Mouse (Mus musculus): ENCODE results near the gene Hdac5. TPM values are rescaled to one million over a fixed set of nuclear protein-coding genes. Genes with fewer than 3 reads are reported as not detected.

Hdac5 gene
- total RNA-seq, 2 experiments from 2014 or later = 79.1 to 115 TPM

DNA sequence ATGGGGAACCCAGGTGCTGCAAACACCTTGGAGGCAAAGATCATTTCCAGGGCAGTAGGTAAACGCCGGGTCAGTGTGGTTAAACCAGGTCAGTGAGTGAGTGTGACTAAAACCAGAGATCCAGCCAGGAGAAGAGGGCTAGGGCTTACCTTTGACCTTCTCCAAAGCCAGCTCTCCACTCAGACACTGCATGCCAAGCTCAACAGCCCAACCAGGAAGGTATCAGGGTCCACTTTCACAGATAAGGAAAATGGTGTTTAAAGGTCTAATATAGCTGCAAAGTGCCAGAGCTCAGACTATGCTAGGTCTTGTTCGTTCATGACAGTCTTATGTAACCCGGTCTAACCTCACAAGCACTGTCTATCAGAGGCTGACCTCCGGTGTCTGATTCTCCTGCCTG, 11.3 kb upstream of the Hdac5 start:
- no peak for DNase-seq (ENCODE audit: low spot score in 2 of 2)

DNA sequence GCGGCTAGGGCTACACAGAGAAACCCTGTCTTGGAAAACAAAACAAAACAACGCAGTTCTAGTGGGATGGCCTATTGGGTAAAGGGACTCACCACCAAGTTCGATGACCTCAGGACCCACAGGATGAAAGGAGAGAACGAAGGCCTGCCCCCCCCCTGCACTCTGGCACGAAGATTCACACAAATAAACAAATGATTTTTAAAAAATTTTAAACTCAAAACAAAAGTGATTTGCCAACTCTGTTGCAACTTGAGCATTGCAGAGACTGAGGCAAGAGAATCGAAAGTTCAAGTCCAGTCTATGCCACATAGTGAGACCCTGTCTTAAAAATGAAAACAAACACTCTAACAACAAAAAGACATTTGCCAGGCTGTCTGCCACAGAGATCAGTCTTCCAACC, 10.7 kb upstream of the Hdac5 start:
- no peak for DNase-seq (ENCODE audit: low spot score in 2 of 2)

DNA sequence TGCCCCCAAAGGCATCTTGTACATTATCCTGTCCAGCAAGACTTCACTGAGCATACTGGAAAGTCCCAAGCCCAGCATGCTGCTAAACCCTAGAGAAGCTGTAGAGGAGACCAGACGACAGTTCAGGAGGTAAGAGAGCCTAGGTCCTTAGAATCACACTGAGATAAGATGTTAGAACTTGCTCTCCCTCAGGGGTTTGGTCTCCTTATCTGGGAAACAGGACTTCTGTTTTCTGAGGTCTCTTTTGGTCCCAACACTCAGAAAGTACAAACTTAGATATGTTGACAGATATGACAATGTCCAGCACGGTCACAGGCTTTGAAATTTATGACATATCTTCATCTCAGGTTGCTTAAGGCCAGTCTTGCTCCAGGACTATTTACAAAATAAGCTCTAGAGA, 6.1 kb upstream of the Hdac5 start:
- no peak for DNase-seq (ENCODE audit: low spot score in 2 of 2)

DNA sequence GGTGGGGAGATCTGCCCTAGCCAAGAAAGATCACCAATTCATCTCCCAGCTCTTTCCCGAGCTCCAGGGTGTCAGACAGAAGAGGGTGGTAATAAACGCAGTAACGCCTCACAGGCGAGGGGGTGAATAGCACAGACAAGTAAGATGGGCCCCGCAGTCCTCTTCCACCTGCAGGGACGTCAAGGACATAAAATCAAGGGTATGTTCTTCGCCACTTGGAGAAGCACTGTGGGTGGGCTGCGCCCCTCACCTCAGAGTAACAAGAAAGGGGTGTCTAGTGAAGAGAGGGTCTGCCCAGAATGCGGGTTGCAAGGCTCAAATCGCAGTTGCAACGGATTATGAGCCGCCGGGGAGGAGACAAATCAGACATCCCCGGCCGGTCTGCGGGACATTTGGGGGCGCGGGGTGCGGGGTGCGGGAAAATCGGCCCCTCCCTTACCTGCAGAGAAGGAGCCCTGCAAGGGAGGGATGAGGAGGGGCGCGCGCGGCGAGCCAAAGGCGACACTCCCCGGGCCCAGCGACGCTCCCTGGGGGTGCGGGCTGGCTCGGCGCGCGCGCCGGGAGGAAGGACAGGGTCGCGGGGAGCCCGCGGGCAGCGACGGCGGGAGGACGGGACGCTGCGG, 524 bp downstream of the Hdac5 start:
- DNase-seq (ENCODE audit: low spot score in 2 of 2) = no peak

DNA sequence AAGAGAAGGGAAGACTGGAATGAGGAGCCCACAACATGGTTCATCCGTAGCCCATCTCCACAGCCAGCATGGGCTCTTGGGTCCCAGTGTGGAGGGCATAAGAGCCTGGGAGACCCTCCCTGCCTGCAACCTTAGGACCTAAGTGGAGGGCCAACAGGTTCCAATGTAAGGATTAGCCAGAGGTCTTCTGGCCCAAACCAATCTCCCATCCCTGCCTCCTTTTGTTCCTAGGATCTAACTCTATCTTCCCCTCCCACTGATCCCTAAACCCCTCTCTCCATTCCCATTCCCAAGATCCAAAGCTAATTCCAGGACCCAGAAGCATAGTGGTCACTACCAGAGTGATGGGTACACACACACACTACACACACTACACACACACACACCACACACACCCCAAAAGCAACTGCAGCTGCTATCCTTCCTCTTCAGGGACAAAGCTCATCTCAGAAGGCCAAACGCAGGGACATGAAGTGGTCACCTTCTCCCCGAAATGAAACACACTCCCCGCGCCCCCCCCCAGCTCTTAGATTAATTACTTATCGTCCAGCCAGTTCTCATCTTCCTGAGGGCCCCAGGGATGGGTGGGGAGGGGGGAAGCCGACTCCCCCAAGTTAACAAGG, 1.2 kb downstream of the Hdac5 start:
- no peak for DNase-seq (ENCODE audit: low spot score in 2 of 2)

DNA sequence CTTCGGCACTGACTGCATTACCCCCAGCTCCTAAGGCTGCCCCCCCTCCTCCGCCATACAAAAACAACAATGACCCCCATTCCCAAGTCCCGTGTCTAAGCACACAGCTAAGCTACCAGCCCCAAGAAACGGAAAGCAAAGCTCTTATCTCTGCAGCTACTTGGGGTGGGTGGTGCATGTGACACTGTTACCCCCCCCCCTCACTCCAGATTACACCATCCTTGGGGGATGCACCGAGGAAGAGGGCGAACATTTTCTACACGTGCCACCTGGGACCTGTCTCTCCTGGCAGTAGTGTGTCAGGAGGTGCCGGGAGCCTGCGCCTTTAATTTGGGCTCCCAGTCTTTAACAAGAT, 1.8 kb downstream of the Hdac5 start:
- DNase-seq (ENCODE audit: low spot score in 2 of 2) = no peak

DNA sequence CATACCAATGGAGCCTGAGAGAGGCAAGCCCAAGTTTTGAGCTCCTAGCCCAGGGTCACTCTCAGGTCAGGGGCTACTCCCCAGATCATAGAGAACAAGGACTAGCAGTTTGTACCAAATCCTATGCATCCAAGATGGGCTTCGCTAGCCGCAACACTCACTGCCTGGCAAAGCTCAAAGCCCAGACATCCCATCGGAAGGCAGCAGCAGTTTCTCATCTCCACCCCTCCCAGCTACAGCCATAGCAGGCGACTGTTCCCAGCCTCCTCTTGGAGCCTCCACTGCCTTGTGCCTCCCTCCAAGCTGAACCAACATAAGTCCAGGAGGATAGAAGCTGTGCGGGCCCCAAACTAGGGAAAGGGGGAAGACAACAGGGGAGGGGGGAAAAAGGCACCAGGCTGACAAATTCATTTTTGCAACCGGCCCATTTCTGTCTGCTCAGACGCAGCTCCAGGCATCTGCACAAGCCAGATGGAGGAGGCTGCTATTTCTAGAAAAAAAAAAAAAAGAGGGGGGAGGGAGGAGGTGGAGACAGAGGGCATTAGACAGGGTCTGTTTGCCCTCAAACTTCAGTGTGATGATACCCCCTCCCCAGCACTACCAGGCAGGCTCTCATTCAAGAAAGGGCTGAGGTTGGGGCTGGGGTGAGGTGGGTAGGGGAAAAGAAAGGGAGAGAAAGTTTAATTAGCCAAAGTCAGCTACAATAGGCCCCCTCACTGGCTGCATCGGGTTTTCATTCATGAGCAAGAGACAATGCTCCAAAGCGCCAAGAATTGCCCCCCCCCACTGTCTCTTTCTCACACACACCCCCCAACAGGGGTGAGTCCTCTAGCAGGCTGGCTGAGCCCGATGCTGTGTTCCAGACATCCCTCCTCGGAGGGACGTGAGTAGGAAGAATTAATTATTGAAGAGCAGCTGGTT, 2.4 kb downstream of the Hdac5 start:
- DNase-seq (ENCODE audit: low spot score in 2 of 2) = no peak

DNA sequence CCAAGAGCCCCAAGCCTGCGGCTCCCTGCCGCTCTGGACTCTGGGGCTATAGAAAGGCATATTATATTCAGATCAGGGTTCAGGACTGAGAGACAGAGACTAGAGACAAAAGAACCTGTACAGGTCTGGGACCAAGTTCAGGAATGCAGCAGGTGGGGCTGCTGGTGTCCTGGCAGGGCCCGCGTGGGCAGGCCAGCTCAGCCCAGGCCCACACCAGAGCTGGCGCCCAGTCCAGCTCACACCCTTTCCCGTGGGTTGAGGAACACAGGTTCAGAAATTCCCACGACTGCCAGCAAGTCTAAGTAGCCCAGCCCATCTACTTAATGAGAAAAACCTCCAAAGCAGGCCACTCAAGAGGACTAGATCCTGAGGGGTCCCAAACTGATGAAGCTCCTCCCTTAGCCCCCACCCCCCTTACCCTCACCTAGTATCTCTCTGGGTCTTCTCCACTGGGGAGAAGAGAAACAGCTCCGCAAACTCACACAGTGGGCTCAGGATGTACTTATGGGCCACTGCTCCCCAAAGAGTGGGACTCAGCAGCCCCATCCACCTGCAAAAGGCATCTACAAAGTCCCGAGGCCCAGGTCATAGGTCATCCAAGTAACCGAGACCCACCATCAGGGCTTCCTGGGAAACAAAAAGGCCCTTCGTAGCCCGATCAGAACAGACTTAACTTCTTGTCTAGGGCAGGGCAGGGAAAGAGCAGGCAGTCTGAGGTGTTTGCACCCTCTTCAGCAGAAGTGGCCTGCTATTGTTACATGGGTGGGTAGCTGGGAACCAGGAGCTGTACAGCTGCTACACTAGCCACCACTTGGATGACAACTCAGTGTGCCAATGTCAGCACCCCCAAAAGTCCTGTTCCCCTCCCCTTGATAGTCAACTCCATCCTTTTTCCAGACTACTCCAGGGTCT, 3.6 kb downstream of the Hdac5 start:
- DNase-seq (ENCODE audit: low spot score in 2 of 2) = no peak

DNA sequence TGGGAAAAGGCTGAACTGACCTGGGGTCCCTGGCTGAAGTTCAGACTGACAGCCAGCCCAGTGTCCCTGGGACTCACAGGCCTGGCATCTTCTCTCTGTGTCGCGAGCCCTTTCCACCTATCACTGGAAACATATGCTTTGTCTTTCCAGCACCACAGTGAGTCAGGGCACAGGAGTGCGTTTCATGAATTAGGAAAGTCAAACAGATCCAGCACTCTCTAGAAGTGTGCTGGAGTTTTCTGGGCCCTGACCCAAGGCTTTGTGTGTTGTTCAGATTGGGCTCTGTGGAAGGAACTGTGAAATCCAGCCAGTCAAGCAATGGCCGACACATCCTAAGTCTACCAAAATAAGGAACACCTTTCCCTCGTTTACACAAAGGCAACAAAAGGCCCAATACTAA, 4.7 kb downstream of the Hdac5 start:
- DNase-seq (ENCODE audit: low spot score in 2 of 2) = no peak

DNA sequence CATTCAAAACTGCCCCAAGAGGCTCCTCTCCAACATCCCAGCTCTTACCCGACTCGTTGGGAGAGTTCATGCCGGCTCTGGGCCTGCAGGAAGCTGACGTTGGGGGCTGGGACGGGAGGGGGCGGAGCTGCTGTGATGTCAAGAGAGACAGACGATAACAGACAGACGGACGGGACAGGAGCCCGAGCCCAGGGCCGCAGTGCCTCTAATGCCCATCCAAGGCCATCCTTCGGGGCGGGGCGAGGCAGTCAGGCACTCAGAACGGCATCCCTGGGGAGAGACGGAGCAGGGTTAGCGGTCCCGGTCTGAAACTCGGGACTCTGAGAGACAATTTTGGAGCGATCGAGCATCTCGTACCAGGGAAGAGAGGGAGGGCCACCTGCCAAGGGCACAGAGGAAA, 5.3 kb downstream of the Hdac5 start:
- peak; percentile 55 to 56 for DNase-seq (ENCODE audit: low spot score in 2 of 2)

DNA sequence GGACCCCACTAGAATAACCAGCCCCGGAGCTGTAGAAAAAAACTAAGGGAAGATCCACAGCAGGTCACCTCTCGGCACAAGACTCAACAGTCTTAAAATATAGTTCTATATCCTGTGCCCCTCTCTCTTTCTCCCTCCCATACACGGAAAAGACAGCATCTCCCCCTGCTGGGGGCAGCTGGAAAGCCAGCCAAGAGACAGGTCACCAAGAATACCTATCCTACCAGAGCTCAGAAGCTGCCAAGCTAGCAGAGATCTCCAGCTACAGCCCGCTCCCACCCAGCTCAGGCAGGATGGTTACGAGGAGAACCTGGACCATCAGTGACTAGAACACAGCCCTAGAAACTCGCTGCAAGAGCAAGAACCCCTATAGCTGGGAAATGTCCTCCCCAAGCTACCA, 6.8 kb downstream of the Hdac5 start:
- DNase-seq (ENCODE audit: low spot score in 2 of 2) = no peak

DNA sequence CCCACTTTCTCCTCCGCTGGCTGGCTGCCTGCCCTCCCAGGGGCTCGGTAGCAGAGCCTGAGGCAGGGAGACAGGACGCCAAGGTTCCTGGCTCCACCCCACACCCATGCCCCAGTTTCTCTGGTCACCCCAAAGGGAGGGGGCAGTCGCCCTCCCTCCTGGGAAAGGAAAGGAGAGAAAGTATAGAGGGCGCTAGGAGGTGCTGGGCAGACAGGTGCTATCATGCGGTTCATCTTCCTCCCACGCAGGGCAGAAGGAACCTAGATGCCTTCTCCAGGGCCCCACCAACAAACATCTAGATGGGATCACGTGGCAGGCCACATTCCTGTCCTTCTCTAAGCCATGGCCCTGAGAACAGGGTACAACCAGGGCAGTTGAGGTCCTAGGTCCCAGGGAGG, 8.0 kb downstream of the Hdac5 start:
- DNase-seq (ENCODE audit: low spot score in 2 of 2) = no peak

DNA sequence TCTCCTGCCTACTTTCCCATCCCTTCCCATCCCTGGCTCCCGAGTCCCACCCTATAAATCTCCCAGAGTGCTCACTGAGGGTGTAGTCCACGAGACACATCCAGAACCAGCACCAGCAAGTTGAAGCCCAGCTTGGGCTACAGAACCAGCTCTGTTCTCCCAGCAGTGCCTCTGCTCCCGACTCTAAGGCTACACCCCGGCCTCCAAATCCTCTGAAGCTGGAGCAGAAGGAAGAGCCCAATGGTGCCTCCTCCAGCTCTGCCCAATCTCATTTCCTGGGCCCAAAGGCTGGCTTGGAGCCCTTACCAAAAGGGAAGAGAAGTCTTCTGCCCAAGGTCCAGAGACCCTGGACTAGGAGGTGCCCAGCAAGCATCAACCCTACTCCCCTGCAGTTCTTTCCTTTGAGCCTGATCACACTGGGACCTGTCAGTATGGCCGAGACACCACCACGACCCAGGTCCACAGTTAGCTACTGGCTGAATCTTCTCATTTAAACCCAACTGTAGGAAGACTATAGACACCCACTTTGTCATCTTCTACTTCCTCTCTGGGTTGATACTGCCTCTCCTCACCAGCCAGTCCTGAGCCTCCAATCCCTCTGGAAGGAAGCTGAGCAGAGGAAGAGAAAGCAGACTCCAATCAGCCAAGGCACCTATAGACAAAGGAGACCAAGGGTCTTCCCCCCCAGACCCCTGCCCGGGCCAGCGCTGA, 8.6 kb downstream of the Hdac5 start:
- DNase-seq (ENCODE audit: low spot score in 2 of 2) = no peak

DNA sequence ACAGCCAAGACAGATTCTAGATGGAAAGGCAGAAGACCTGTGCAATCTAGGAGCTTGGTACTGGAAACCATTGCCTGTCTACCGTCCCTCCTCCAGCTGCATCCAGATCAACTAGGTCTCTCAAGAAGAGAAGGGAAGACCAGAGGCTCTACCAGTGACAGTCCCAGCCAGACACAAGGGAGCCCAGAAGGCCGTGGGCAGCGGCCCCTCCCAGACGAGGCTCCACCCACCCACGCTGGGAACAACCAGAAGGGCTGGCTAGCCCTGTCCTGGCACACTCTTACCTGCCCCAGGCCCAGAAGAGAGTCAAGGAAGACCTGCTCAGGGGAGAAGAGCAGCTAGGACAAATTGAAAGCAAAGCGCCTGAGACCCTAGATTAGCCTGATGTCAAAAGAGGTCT, 9.5 kb downstream of the Hdac5 start:
- peak in 1 of 2 experiments; percentile 30 for DNase-seq (ENCODE audit: low spot score in 2 of 2)

DNA sequence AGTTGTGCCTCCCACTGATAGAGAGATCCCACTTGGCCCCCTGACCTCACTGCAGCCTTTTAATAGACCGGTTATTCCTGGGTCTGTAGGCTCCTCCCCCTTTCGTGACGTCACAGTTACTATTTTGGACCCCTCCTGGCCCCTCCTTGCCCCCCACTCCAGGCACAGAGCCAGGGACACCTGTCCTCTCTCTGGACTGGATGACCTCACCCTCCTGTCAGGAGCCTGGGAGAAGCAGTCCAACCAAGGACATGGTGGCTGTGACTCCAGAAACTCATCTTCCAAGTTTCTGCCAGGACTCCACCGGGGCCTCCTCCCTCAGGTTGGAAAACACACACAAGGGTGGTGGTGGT, 10.0 kb downstream of the Hdac5 start:
- DNase-seq (ENCODE audit: low spot score in 2 of 2) = peak; percentile 41 to 51

DNA sequence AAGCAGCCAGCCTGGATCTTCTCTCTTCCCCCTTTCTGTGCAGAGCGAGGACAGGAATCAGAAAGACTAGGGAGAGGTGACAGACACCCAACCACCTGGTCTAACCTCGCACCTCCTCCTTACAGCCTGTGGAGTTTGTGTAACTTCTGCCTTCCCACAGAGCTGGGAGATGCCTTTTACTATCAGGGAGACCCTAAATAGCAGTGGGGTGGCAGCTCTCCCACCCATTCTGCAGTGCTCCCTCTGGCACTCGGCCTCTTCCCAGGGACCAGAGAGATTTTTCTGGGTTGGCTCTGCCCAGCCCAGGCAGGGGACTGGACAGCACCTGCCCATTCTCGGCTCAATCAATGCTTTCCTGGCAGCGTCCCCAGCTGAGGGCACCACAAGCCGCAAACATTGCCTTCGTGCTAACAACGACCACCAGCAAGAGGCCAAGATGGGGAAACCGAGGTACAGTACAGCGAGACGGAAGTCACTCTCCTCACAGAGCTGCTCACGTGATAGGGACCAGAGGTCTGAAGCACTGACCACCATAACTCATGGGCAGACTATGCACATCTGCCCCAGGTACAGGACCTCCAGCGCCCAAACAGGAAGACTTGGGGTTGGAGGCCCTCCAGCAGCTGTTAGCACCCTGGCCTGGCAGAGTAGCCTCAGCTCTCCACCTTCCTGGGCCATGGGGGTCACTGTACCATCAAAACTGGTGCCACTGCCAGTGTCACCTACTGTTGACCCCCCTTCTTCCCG, 10.5 kb downstream of the Hdac5 start:
- peak in 1 of 2 experiments; percentile 26 for DNase-seq (ENCODE audit: low spot score in 2 of 2)

DNA sequence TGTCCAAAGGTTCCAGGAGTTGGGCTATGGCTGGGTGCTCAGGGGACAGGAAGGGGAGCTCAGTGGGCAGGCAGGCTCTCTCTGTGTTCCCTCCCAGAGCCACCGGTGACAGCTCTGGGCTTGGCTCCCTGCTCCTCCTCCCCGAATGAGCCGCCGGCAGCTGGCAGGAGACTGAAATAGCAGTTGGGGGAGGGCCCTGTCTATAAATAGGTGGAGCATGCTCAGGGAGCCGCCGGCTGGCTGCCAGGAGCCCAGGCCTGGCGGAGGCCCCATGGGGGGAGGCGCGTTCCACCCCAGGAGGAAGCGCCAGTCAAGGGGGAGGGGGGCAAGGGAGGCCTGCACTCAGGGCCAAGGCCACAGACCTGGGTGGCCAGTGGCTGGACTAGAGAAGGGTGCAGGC, 11.2 kb downstream of the Hdac5 start:
- peak; percentile 91 to 93 for DNase-seq (ENCODE audit: low spot score in 2 of 2)

DNA sequence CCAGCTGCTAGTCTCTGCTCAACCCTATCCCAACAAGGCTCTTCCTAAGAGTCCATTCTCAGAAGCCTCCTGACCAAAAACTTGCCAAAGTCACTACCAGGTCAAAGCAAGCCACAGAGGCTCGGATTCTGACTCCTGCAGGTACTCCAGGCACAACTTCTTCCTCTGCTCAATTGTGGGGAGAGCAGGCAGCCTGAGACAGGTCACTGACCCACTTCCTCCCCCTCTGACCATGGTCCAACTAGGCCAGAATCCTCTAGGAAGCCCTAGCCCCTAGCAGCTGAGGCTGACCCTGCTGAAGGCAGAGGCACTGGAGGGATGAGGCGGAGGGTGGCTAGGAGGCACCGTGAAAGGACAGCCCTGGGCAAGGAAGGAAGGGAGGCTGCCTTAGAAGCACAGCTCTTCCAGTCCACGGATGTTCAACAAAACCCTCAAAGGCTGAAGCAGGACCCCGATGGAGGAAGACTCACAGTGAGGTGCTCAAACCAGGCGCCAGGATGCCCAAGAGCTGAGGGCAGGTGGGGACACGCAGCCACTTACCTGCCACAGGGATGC, 12.0 kb downstream of the Hdac5 start:
- no peak for DNase-seq (ENCODE audit: low spot score in 2 of 2)

DNA sequence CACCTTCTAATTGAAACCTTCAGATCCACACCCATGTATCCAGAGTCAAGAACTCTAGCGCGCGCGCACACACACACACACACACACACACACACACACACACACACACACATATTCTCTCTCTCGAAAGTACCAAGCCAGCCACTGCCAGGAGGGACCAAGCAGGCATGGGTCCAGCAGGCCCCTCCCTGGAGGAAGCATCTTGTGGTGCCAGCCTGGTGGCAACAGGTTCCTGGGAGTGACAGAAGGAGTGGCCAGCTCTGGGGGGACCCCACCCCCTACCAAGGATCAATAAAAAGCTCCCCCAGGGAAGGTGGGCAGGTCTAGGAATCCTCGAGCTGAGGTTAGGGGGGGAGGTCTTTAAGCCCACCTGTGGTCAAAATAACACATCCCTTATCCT, 12.6 kb downstream of the Hdac5 start:
- DNase-seq (ENCODE audit: low spot score in 2 of 2) = no peak

DNA sequence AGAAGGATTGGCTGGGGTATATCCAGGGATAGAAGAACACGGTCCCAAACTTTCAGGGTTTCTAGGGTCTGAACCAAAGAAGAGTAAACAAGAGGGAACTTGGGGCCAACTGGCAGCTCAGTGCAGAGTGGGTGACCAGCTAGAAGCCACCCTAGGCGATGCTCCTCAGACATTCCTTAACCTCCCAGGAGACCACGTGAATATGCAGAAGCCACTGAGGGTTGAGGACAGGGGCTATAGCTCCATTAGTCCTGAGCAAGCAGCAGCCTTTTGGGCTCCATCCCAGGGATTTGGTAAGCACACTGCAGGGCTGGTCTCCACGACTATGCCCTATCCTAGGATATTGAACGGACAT, 13.1 kb downstream of the Hdac5 start:
- peak in 1 of 2 experiments; percentile 20 for DNase-seq (ENCODE audit: low spot score in 2 of 2)

Data from adrenal gland, adult 18-20 months (tissue).